Mouse (Mus musculus) hindbrain, embryonic 12.5 days (tissue): ENCODE data around the gene Gm10964. TPM values are rescaled to one million over a fixed set of nuclear protein-coding genes. Genes with fewer than 3 reads are reported as not detected.

Source experiments
- ATAC-seq: fragments of 200-750 bp; cut with Nextera tagmentation; 2 replicates; pipeline ENCODE4 v1.8.0; 2017; ENCODE audit warnings: moderate TSS enrichment; ENCODE audit not compliant: low FRiP score
- H3K27ac ChIP-seq: fragments of 300-500 bp; sonication (generic); 2 replicates; pipeline ENCODE4 v1.5.1; 2016; ENCODE audit warnings: mild to moderate bottlenecking
- H3K27me3 ChIP-seq: fragments of 300-500 bp; sonication (generic); 2 replicates; pipeline ENCODE4 v1.6.1; 2016; ENCODE audit warnings: mild to moderate bottlenecking
- H3K36me3 ChIP-seq: fragments of 300-500 bp; sonication (generic); 2 replicates; pipeline ENCODE4 v1.6.1; 2016; ENCODE audit warnings: mild to moderate bottlenecking
- H3K4me1 ChIP-seq: fragments of 300-500 bp; sonication (generic); 2 replicates; pipeline ENCODE4 v1.6.1; 2016
- H3K4me2 ChIP-seq: fragments of 300-500 bp; sonication (generic); replicated peaks from 2 replicates; pipeline ENCODE4 v1.6.1; 2016; ENCODE audit warnings: mild to moderate bottlenecking
- H3K4me3 ChIP-seq: fragments of 300-500 bp; sonication (generic); 2 replicates; pipeline ENCODE4 v1.5.1; 2016; ENCODE audit warnings: mild to moderate bottlenecking
- H3K9ac ChIP-seq: fragments of 300-500 bp; sonication (generic); 2 replicates; pipeline ENCODE4 v1.6.1; 2016; ENCODE audit warnings: mild to moderate bottlenecking, moderate library complexity
- H3K9me3 ChIP-seq: fragments of 300-500 bp; sonication (generic); replicated peaks from 2 replicates; pipeline ENCODE4 v1.6.1; 2016; ENCODE audit warnings: mild to moderate bottlenecking
- WGBS: fragments of 180-500 bp; shearing (Covaris S2); methylation state at CpG from one replicate; pipeline ENCODE4 v1.1.7; 2016; 5-methylcytosine and 5-hydroxymethylcytosine counted together
- polyA plus RNA-seq: library from polyadenylated mRNA; unstranded; fragments of >200 nt; fragmentation: Nextera tagmentation; extraction: Ambion mirVana; gene quantifications from 2 replicates; pipeline ENCODE4 v1.2.1, GENCODE M21; 2016

Gm10964 gene
- polyA plus RNA-seq, result not detected in 2 replicates

DNA sequence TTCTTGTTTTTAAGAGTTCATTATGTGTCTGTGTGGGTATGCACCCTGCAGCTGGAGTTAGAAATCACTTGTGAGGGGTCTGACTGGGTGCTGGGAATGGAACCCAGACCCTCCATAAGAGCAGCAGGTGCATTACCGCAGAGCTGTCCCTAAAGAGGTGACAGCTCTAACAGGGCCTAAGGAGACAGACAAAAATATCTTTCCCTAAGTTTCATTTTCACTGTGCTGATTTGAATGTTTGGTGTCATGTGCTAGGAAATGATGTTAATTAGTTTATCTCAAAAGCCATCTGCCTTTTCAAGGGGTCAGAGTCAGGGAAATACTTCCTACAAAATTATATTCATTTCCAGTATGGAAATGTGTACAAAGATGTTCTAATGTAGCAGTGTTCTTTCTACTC lies at the start of gene Gm10964:
Gm10964 (plus strand) TSS at position 38 of the 400 bp plus-strand sequence.
- no peak for ATAC-seq
- Histone ChIP-seq H3K9ac (no peak within 1 kb of the TSS), H3K27me3 (no peaks in the 10 kb centered on the region), H3K27ac (peak within 1 kb of the TSS; percentile 91), H3K4me2 (peak within 1 kb of the TSS; percentile 47), H3K36me3 (peaks cover 18% of the 10 kb centered on the region), H3K4me3 (peak within 1 kb of the TSS; percentile 22), H3K9me3 (no peaks in the 10 kb centered on the region), H3K4me1 (peaks cover 41% of the 10 kb centered on the region)
- WGBS, result 93% methylated on average over 1 of the region's 1 CpGs

DNA sequence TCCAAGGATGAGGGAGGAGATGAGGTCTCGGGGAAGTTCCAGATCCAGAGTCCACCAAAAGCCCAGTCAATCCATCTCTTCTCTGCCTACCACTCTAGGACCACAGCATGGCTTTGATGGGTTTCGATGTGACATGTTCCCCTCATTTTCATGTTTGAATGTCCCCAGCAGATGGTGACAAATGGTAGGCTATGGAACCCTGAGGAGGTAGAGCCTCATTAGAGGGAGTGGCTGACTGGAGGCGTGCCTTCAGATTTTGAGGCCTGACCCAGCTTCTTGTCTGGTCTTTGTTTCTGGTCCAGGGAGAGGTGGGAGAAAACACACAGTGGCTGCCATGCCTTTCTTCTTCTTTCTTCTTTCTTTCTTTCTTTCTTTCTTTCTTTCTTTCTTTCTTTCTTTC lies 48.7 kb upstream of the Gm10964 start:
- Histone ChIP-seq H3K4me2 (no peak overlapping the region), H3K4me3 (no peak overlapping the region), H3K36me3 (no peaks in the 10 kb centered on the region), H3K9me3 (no peaks in the 10 kb centered on the region), H3K27ac (no peak overlapping the region), H3K9ac (no peak overlapping the region), H3K4me1 (no peaks in the 10 kb centered on the region), H3K27me3 (no peaks in the 10 kb centered on the region)
- WGBS, result 82% methylated on average over 3 of the region's 3 CpGs
- no peak for ATAC-seq

DNA sequence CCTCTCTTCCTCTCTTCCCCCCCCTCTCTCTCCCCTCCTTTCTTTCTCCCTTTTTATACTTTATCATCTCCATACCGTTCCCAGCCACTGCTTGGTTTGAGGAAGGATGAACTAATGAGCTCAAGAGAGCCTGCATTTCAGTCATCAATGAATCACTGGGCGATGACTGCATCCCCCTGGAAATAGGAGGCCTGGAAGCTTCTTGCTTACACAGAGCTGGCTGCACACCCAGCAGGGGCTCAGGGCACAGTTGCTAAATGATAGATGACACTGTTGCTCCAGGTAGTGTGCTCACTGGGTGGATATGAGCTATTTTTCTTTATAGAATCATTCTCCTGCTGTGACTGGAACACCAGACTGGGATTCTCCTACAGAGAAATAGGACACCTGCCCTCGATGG lies 43.6 kb upstream of the Gm10964 start:
- no peaks in the 10 kb centered on the region for H3K9me3 ChIP-seq
- no peaks in the 10 kb centered on the region for H3K27me3 ChIP-seq
- H3K9ac ChIP-seq, result no peak overlapping the region
- 53% methylated on average over 3 of the region's 3 CpGs for WGBS
- no peak overlapping the region for H3K4me2 ChIP-seq
- no peaks in the 10 kb centered on the region for H3K36me3 ChIP-seq
- no peak overlapping the region for H3K4me3 ChIP-seq
- H3K27ac ChIP-seq, result no peak overlapping the region
- ATAC-seq, result no peak
- H3K4me1 ChIP-seq, result no peaks in the 10 kb centered on the region

DNA sequence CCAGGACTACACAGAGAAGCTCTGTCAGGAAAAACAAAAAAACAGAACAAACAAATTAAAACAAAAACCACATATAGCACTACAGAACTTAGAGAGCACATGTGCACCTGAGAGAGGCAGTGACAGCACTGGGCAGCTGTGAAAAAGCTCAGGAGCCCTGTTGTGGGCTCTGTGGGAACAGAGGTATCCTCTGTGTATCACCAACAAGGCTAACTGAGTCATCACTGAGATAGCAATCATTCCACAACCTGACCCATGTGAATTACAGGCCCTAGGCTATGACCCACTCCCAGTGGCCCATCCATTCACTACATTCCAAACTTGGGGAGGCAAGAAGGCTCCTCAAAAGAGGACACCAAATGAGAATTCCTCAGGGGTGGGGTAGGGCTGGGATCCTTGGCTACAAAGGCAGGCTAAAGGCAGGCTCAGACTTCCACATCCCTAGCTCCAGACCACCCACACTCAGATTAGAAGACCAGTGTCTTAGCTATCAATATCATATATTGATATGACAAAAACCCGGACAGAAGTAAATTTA lies 42.7 kb upstream of the Gm10964 start:
- H3K27ac ChIP-seq, result no peak overlapping the region
- H3K27me3 ChIP-seq, result no peaks in the 10 kb centered on the region
- H3K4me3 ChIP-seq, result no peak overlapping the region
- no peaks in the 10 kb centered on the region for H3K4me1 ChIP-seq
- 88% methylated on average over 1 of the region's 1 CpGs for WGBS
- no peak overlapping the region for H3K4me2 ChIP-seq
- no peak overlapping the region for H3K9ac ChIP-seq
- no peak for ATAC-seq
- H3K9me3 ChIP-seq, result no peaks in the 10 kb centered on the region
- no peaks in the 10 kb centered on the region for H3K36me3 ChIP-seq

DNA sequence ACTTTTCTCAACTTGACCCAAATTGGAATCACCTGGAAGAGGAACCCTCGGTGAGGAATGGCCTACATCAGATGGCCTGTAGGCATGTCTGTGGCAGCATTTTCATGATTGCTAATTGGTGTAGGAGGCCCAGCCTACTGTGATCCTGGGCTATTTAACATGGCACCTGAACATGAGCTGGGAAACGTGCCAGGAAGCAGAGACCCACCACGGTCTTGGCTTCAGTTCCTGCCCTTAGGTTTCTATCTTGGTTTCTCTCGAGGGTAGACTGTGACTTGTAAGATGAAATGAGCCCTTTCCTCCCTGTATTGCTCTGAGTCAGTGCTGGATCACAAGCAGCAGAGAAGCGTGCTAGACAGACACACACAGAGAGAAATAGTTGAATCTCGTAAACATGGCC lies 34.5 kb upstream of the Gm10964 start:
- Histone ChIP-seq H3K4me2 (no peak overlapping the region), H3K9ac (no peak overlapping the region), H3K27me3 (no peaks in the 10 kb centered on the region), H3K4me3 (no peak overlapping the region), H3K4me1 (no peaks in the 10 kb centered on the region), H3K36me3 (no peaks in the 10 kb centered on the region), H3K9me3 (no peaks in the 10 kb centered on the region), H3K27ac (no peak overlapping the region)
- 77% methylated on average over 6 of the region's 6 CpGs for WGBS
- ATAC-seq, result no peak

DNA sequence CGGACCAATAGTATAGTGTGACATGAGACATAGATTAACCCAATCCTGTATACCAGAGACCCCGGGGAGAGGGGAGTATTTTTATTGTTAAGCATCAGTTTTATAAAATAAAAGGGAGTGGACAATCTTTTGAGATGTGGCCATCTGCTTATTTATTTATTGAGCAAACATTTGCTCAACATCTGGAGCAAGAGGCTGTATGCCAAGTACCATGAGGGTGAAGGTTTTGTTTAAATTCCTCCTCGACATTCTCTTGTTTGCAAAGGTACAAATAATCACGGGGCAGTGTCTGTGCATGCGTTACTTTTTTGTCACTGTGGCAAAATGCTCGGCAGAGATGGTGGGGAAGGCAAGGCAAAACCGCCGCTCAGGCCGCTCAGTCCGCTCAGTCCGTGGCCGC lies 33.7 kb upstream of the Gm10964 start:
- Histone ChIP-seq H3K4me3 (no peak overlapping the region), H3K9ac (no peak overlapping the region), H3K4me2 (no peak overlapping the region), H3K36me3 (no peaks in the 10 kb centered on the region), H3K4me1 (no peaks in the 10 kb centered on the region), H3K9me3 (no peaks in the 10 kb centered on the region), H3K27ac (no peak overlapping the region), H3K27me3 (no peaks in the 10 kb centered on the region)
- no peak for ATAC-seq
- 88% methylated on average over 12 of the region's 12 CpGs for WGBS

DNA sequence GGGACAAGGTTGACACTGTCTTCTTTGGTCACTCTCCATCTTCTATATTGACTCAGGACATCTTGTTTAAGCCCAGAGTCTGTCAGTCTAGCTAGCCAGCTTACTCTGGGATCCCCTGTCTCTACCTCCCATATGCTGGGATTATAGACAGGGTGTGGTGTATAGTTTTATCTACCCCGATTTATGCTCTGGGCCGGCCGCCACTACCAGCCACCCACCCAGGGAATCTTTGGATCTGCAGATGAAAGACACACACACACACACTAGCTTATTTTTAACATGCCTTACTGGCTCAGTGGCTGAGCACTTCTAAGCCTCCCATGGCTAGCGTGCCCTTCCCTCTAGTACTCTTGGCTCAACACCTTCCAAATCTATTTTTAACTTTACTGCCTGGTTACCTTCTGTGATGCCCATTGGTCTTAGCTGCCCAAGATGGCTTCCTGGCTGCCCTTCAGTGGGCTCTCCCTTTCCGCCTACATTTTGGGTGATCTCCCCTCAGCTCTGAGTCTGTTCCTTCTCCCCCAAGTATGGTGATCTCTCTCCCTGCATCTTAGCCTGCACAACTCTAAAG lies 29.6 kb upstream of the Gm10964 start:
- 95% methylated on average over 5 of the region's 5 CpGs for WGBS

DNA sequence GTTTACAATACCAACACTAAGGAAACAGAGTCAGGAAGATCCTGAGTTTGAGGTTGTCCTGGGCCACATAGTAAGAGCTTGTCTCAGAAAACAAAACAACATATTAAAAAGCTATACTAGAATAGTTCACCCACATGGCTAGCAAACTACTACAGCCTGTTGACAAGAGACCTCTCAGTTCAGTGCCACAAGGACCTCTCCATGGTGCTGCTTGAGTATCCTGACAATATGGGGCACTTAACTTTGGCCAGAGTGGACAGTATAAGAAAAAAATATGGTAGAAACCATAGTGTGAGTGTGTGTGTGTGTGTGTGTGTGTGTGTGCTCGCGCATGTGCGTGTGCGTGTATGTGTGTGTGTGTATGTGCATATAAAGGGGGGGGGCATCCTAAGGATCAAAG lies 27.0 kb upstream of the Gm10964 start:
- Histone ChIP-seq H3K4me2 (no peak overlapping the region), H3K9me3 (no peaks in the 10 kb centered on the region), H3K4me1 (peaks cover 11% of the 10 kb centered on the region), H3K4me3 (no peak overlapping the region), H3K27ac (no peak overlapping the region), H3K27me3 (no peaks in the 10 kb centered on the region), H3K36me3 (no peaks in the 10 kb centered on the region), H3K9ac (no peak overlapping the region)
- 100% methylated on average over 2 of the region's 4 CpGs for WGBS
- ATAC-seq, result no peak

More for the DNA sequence above, 29.6 kb upstream of the Gm10964 start:
- H3K27me3 ChIP-seq, result no peaks in the 10 kb centered on the region
- no peak overlapping the region for H3K27ac ChIP-seq
- H3K9ac ChIP-seq, result no peak overlapping the region
- no peak for ATAC-seq
- no peak overlapping the region for H3K4me3 ChIP-seq
- no peaks in the 10 kb centered on the region for H3K9me3 ChIP-seq
- H3K4me2 ChIP-seq, result no peak overlapping the region
- H3K4me1 ChIP-seq, result no peaks in the 10 kb centered on the region
- no peaks in the 10 kb centered on the region for H3K36me3 ChIP-seq

DNA sequence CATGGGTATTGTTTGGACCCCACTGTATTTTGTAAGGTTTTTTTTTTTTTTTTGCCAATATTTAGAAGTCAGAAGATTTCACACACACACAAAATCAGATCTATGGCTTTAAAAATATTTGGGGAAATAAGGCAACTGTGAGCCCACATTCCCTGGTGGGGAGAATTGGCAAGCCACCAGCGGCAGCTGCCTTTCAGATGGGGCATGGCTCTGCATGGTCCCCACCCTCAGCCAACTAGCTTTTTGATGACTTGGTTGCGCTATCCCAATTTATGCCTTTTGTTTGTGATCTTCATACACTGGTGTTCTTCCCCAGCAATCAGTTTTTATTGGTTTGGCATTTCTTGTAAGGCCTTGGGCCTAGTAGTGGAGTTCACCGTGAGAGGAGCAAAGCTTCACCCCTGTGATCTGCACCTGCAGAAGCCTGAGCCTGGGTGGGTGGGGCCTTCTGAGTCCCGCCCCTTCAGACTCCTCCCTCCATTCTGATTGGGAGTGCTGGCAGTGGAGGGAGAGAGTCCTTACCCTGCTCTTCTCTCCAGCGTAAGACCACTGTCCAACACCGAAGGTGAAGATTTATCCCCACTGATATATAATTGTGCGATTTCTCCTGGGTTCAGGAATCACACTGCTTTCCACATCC lies 24.8 kb upstream of the Gm10964 start:
- no peak for ATAC-seq
- 76% methylated on average over 7 of the region's 7 CpGs for WGBS
- H3K27me3 ChIP-seq, result no peaks in the 10 kb centered on the region

DNA sequence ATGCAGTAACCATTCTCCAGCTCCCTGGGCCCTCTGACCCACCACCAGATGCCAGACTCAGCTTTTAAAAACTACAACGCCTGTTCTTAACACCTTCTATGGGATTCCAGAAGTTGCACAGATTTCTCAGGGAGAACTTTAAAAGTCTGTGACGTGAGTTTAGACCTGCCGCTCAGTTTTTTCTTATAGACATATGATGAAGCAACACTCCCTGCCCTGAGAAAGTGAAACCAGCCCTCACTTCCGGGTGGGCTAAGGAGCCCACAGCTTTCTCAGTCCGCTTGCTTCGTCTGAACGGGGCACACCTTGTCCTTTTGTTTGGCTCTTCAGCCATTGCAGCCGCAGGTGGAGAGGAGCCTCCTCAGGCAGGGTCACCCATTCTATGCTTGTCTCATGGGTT lies 24.2 kb upstream of the Gm10964 start:
- H3K27me3 ChIP-seq, result no peaks in the 10 kb centered on the region
- no peak for ATAC-seq
- H3K4me2 ChIP-seq, result no peak overlapping the region
- H3K9ac ChIP-seq, result no peak overlapping the region
- H3K9me3 ChIP-seq, result no peaks in the 10 kb centered on the region
- H3K27ac ChIP-seq, result no peak overlapping the region
- H3K4me1 ChIP-seq, result peaks cover 20% of the 10 kb centered on the region
- no peak overlapping the region for H3K4me3 ChIP-seq
- H3K36me3 ChIP-seq, result no peaks in the 10 kb centered on the region
- 85% methylated on average over 8 of the region's 8 CpGs for WGBS

More for the DNA sequence above, 24.8 kb upstream of the Gm10964 start:
- Histone ChIP-seq H3K4me1 (peaks cover 19% of the 10 kb centered on the region), H3K9ac (no peak overlapping the region), H3K4me2 (no peak overlapping the region), H3K27ac (no peak overlapping the region), H3K4me3 (no peak overlapping the region), H3K36me3 (no peaks in the 10 kb centered on the region), H3K9me3 (no peaks in the 10 kb centered on the region)

DNA sequence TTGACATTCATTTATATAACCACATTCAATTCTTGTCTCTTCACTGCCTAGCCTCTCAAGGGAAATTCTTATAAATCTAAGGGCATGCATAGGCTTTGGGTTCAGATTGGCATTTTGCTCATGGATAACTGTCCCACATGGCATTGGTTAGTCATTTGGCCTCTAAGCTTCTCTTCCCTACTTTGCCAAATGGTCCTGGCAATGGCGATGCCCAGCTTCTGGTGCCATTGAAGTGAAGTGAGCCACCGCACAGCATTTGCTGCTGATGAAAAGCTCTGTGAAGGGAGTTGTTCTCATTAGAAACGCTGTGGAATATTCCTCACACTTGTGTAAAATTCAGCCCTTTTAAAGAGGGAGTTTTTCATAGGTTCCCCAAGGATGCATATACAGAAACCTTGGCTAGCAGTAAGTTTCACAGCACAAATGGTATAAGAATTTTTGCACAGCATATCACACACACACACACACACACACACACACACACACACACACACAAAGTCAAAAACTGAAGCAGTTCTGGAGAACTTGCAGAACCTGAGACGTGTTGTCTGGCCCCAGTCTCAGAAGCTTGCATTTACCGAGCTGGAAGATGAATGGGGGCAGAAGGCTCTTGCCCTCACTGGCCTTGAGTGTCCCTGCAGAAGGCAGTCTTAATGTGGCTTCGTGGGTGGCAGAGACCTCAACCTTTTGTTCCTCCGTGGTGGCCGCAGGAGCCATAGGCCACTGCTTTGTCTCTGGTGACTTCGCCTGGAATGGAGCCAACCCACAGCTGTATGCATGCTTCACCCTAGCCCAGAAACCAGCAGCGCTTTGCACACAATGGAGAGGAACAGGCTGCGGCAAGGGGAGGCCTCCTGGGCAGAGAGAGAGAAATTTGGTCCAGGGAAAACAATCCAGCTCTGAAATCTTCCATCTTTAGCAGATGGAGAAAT lies 23.1 kb upstream of the Gm10964 start:
- peaks cover 20% of the 10 kb centered on the region for H3K4me1 ChIP-seq
- no peaks in the 10 kb centered on the region for H3K27me3 ChIP-seq
- H3K9ac ChIP-seq, result no peak overlapping the region
- H3K4me2 ChIP-seq, result 0 out of 2 replicates have a peak overlapping the region, but pooled peaks have one; percentile 1
- H3K9me3 ChIP-seq, result no peaks in the 10 kb centered on the region
- no peaks in the 10 kb centered on the region for H3K36me3 ChIP-seq
- 28% methylated on average over 11 of the region's 11 CpGs for WGBS
- ATAC-seq, result peak; percentile 68
- no peak overlapping the region for H3K4me3 ChIP-seq
- no peak overlapping the region for H3K27ac ChIP-seq
